Mouse (Mus musculus) adrenal gland, postnatal 4 days (tissue): Measurements from ENCODE around the gene Tppp. TPM values are rescaled to one million over a fixed set of nuclear protein-coding genes. Genes with fewer than 3 reads are reported as not detected.

Experiments used
- total RNA-seq, 2 experiments: library from RNA; stranded (reverse); gene quantifications; 2 replicates each; pipeline ENCODE4 v1.2.3; 2021

Tppp gene
- total RNA-seq, 2 experiments from 2014 or later: 3.1 to 4.3 TPM

Other genes starting within 250 kb of the Tppp start
- 1 to 10 TPM; 5.0 to 5.6 TPM for gene Nkd2, start 161.8 kb upstream of the Tppp start, total RNA-seq
- gene Trip13, start 71.6 kb upstream of the Tppp start, total RNA-seq: 1 to 10 TPM; 8.3 to 9.4 TPM
- 10 to 100 TPM; 56.2 to 56.6 TPM for gene Brd9, start 71.6 kb upstream of the Tppp start, total RNA-seq
- not detected for gene Zdhhc11, start 45.6 kb upstream of the Tppp start, total RNA-seq
- gene Cep72, start 52.9 kb downstream of the Tppp start, total RNA-seq: 10 to 100 TPM in 1 of 2 experiments, 1 to 10 TPM in 1; 8.9 to 10.7 TPM
- gene Slc9a3, start 112.0 kb downstream of the Tppp start, total RNA-seq: 1 to 10 TPM in 1 of 2 experiments, under 1 TPM in 1; 0.42 to 3.2 TPM
- 10 to 100 TPM; 57.6 to 62.6 TPM for gene Exoc3, start 199.3 kb downstream of the Tppp start, total RNA-seq